Mouse (Mus musculus) cerebellum, adult 2 months (tissue): Measurements from ENCODE around the gene Acer2. TPM values are rescaled to one million over a fixed set of nuclear protein-coding genes. Genes with fewer than 3 reads are reported as not detected.

ENCODE experiments used
- DNase-seq, 2 experiments: peaks; one replicate each; pipeline ENCODE4 v3.0.0; 2021
- H3K27ac ChIP-seq: fragments of 200-500 bp; 2 replicates; pipeline ENCODE4 v1.5.1; 2012; ENCODE audit warnings: low read length, control low read depth, inconsistent platforms; ENCODE audit not compliant: insufficient read depth
- H3K27me3 ChIP-seq: fragments of 200-500 bp; 2 replicates; pipeline ENCODE4 v1.6.1; 2012; ENCODE audit warnings: inconsistent platforms, mild to moderate bottlenecking, low read length, moderate library complexity; ENCODE audit not compliant: control insufficient read depth, insufficient read depth
- H3K4me1 ChIP-seq: fragments of 200-500 bp; 2 replicates; pipeline ENCODE4 v1.6.1; 2011; ENCODE audit warnings: low read length; ENCODE audit not compliant: control insufficient read depth, insufficient read depth
- H3K4me3 ChIP-seq: fragments of 200-500 bp; replicated peaks from 2 replicates; pipeline ENCODE3; 2011; ENCODE audit warnings: mild to moderate bottlenecking, low read depth, low read length, control low read depth; ENCODE audit not compliant: insufficient read depth
- CTCF ChIP-seq: fragments of 200-500 bp; IDR thresholded peaks from 2 replicates; pipeline ENCODE4 v1.5.1; 2011; ENCODE audit warnings: low read depth, mild to moderate bottlenecking, control low read depth, low read length, moderate library complexity, borderline replicate concordance; ENCODE audit not compliant: insufficient read depth
- POLR2A ChIP-seq: fragments of 200-500 bp; IDR thresholded peaks from 2 replicates; pipeline ENCODE4 v1.6.1; 2011; ENCODE audit warnings: low read length, control low read depth, borderline replicate concordance; ENCODE audit not compliant: insufficient read depth
- WGBS: fragments of 180-500 bp; shearing (Covaris S2); methylation state at CpG from one replicate; pipeline ENCODE4 v1.1.7; 2018; 5-methylcytosine and 5-hydroxymethylcytosine counted together
- polyA plus RNA-seq: library from polyadenylated mRNA; depleted of rRNA; stranded (reverse); fragments of >200 nt; gene quantifications from 2 replicates; pipeline ENCODE4 v1.2.3, GENCODE M21; 2012

The Acer2 gene
- polyA plus RNA-seq, 1 experiment = 6.7 TPM

GRCm38 (mm10) chr4:86923476-86924055 is 49.4 kb downstream of the Acer2 start:
- Histone ChIP-seq H3K27ac (no peak overlapping the region), H3K4me3 (no peak overlapping the region), H3K27me3 (no peaks in the 10 kb centered on the region), H3K4me1 (no peaks in the 10 kb centered on the region)
- DNase-seq = no peak
- TF ChIP-seq POLR2A (no peak), CTCF (no peak)
- WGBS = 73% methylated on average over 3 of the region's 3 CpGs

- TF ChIP-seq CTCF (peak; percentile 93), POLR2A (no peak)
- peak; percentile 60 to 76 for DNase-seq
- H3K27ac ChIP-seq = no peak overlapping the region
- H3K4me1 ChIP-seq = no peaks in the 10 kb centered on the region
- H3K4me3 ChIP-seq = no peak overlapping the region
- no peaks in the 10 kb centered on the region for H3K27me3 ChIP-seq
- WGBS = 10% methylated on average over 9 of the region's 9 CpGs
Measured at GRCm38 (mm10) chr4:86924804-86925458, 50.7 kb downstream of the Acer2 start.

- 84% methylated on average over 3 of the region's 3 CpGs for WGBS
- Histone ChIP-seq H3K27ac (no peak overlapping the region), H3K4me1 (no peaks in the 10 kb centered on the region), H3K27me3 (no peaks in the 10 kb centered on the region), H3K4me3 (no peak overlapping the region)
- TF ChIP-seq CTCF = no peak
- no peak for TF ChIP-seq POLR2A
- no peak for DNase-seq
Measured at GRCm38 (mm10) chr4:86926997-86927396, 52.8 kb downstream of the Acer2 start.

GRCm38 (mm10) chr4:86930101-86930635 is 56.0 kb downstream of the Acer2 start:
- TF ChIP-seq POLR2A (no peak), CTCF (no peak)
- H3K4me1 ChIP-seq = no peaks in the 10 kb centered on the region
- H3K27me3 ChIP-seq = no peaks in the 10 kb centered on the region
- no peak for DNase-seq
- peak overlapping the region; percentile 53 for H3K4me3 ChIP-seq
- WGBS = 83% methylated on average over 7 of the region's 7 CpGs
- no peak overlapping the region for H3K27ac ChIP-seq

- H3K4me1 ChIP-seq = no peaks in the 10 kb centered on the region
- 9% methylated on average over 33 of the region's 33 CpGs for WGBS
Measured at GRCm38 (mm10) chr4:86930636-86931456, 56.6 kb downstream of the Acer2 start.

GRCm38 (mm10) chr4:86933026-86933425 is 58.8 kb downstream of the Acer2 start:
- no peak; the same call in 1 of the 2 replicates for TF ChIP-seq CTCF
- TF ChIP-seq POLR2A = no peak
- WGBS = 87% methylated on average over 6 of the region's 6 CpGs
- no peak overlapping the region for H3K27ac ChIP-seq
- H3K27me3 ChIP-seq = no peaks in the 10 kb centered on the region
- no peak overlapping the region for H3K4me3 ChIP-seq
- no peaks in the 10 kb centered on the region for H3K4me1 ChIP-seq
- DNase-seq = no peak

More at GRCm38 (mm10) chr4:86930636-86931456, 56.6 kb downstream of the Acer2 start:
- Histone ChIP-seq H3K27ac (no peak overlapping the region), H3K27me3 (no peaks in the 10 kb centered on the region), H3K4me3 (peak overlapping the region; percentile 53)
- no peak for TF ChIP-seq POLR2A
- no peak for TF ChIP-seq CTCF
- peak; percentile 49 for DNase-seq

- no peak overlapping the region for H3K4me3 ChIP-seq
- no peak for DNase-seq
- no peak overlapping the region for H3K27ac ChIP-seq
- 97% methylated on average over 9 of the region's 9 CpGs for WGBS
- H3K4me1 ChIP-seq = no peaks in the 10 kb centered on the region
- TF ChIP-seq POLR2A = no peak
- no peak for TF ChIP-seq CTCF
- H3K27me3 ChIP-seq = no peaks in the 10 kb centered on the region
Measured at GRCm38 (mm10) chr4:86936217-86936616, 62.0 kb downstream of the Acer2 start.
